23 mouse cellular contexts compared by ENCODE assay signal in the genomic region with DNA sequence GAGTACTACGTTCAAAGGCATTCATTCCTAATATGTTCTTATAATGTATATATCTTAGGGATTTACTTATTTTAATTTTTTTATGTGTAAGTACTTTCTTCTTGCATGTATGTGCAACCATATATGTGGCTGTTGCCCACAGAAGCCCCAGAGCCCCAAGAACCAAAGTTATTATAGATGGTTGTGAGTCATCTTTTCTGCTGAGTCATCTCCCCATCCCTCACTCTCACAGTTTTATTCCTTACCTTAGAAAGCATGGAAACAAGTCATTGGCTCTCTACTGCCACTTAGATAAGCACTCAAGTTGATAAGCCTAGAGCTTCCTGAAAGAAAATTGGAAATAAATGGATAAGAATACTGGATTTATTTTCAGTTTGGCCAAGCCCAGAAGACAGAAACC. TPM values are rescaled to one million over a fixed set of nuclear protein-coding genes. Genes with fewer than 3 reads are reported as not detected.
DNase-seq lines count a peak whose midpoint lies in the region; ATAC-seq and TF ChIP-seq lines count a peak whose summit lies in the region.
"Had no signal": no experiment of that assay in that cellular context is flagged by ENCODE, and none has a peak within 500 bp of the region (broad histone marks: within the 10 kb centered on the region; RNA-seq: fewer than 3 reads in every experiment).

No protein-coding gene starts in this region.

- dilution Hi-C loops in CH12.LX (cut with MboI; ENCODE audit: extremely low pct_ligation_motif_present, extremely low pct_unique_long_range_greater_than_20kb, low sequenced_read_pairs), result no loop called here

- H3K4me2 ChIP-seq in CH12.LX (ENCODE audit: insufficient read depth, low read depth, poor library complexity, severe bottlenecking), result no peak overlapping the region
- no peak overlapping the region for H3K4me2 ChIP-seq in stomach, postnatal 0 days (replicated peaks; ENCODE audit: low read depth)
- H3K4me2 ChIP-seq in kidney, embryonic 15.5 days, result no peak overlapping the region
- H3K4me2 ChIP-seq: forebrain, embryonic 13.5 days; heart, embryonic 11.5 days; hindbrain, embryonic 12.5 days; hindbrain, embryonic 15.5 days had no signal

- no peak for TF ChIP-seq POLR2A in CH12.LX (IDR thresholded peaks at IDR 0.05; ENCODE audit: low read depth, low read length)

- in situ Hi-C loops in CH12.LX (cut with MboI; ENCODE audit: low pct_ligation_motif_present, low pct_unique_long_range_greater_than_20kb, low sequenced_read_pairs), result no loop called here

- no peaks in the 10 kb centered on the region for H3K79me2 ChIP-seq in CH12.LX (replicated peaks; ENCODE audit: control insufficient read depth, extremely low read depth, insufficient read depth, poor library complexity, severe bottlenecking)

- TF ChIP-seq RAD21 in CH12.LX (IDR thresholded peaks at IDR 0.05; ENCODE audit: low read depth, low read length), result no peak

- H3K9ac ChIP-seq in CH12.LX (ENCODE audit: insufficient read depth, low read depth), result no peak overlapping the region
- no peak overlapping the region for H3K9ac ChIP-seq in stomach, postnatal 0 days (ENCODE audit: low read length)
- no peak overlapping the region for H3K9ac ChIP-seq in kidney, embryonic 15.5 days
- H3K9ac ChIP-seq: forebrain, embryonic 13.5 days; hindbrain, embryonic 12.5 days; hindbrain, embryonic 15.5 days had no signal

- H3K9me3 ChIP-seq in CH12.LX (replicated peaks; ENCODE audit: low read length), result no peaks in the 10 kb centered on the region
- H3K9me3 ChIP-seq in stomach, postnatal 0 days (ENCODE audit: control insufficient read depth, low read length), result no peaks in the 10 kb centered on the region
- H3K9me3 ChIP-seq in kidney, embryonic 15.5 days (replicated peaks), result no peaks in the 10 kb centered on the region
- H3K9me3 ChIP-seq: forebrain, embryonic 10.5 days; forebrain, embryonic 13.5 days; hindbrain, embryonic 12.5 days; hindbrain, embryonic 15.5 days had no signal

- no peaks in the 10 kb centered on the region for H3K36me3 ChIP-seq in CH12.LX (replicated peaks in 1 of 2; ENCODE audit: control insufficient read depth in 1 of 2, insufficient read depth in 1 of 2, low read length in 1 of 2)
- no peaks in the 10 kb centered on the region for H3K36me3 ChIP-seq in stomach, postnatal 0 days (ENCODE audit: control insufficient read depth, insufficient read depth, low read length)
- H3K36me3 ChIP-seq in kidney, embryonic 15.5 days, result no peaks in the 10 kb centered on the region
- H3K36me3 ChIP-seq: forebrain, embryonic 10.5 days; hindbrain, embryonic 12.5 days; hindbrain, embryonic 15.5 days had no signal

- ATAC-seq in stomach, postnatal 0 days (ENCODE audit: low FRiP score, low TSS enrichment), result no peak
- no peak for ATAC-seq in kidney, embryonic 15.5 days (replicated peaks; ENCODE audit: low FRiP score)
- ATAC-seq: forebrain, embryonic 13.5 days; forebrain, embryonic 16.5 days; intestine, postnatal 0 days had no signal

- 84% methylated on average over 1 of the region's 1 CpGs for WGBS in stomach, postnatal 0 days
- 91% methylated on average over 1 of the region's 1 CpGs for WGBS in kidney, embryonic 15.5 days

- peaks cover 0 to 7% of the 10 kb centered on the region in 2 experiments; a peak in 1 of 4 replicates for H3K4me1 ChIP-seq in CH12.LX (ENCODE audit: control insufficient read depth in 1 of 2, insufficient read depth in 2 of 2)
- no peaks in the 10 kb centered on the region for H3K4me1 ChIP-seq in stomach, postnatal 0 days (replicated peaks; ENCODE audit: control insufficient read depth, insufficient read depth)
- H3K4me1 ChIP-seq in kidney, embryonic 15.5 days, result no peaks in the 10 kb centered on the region
- H3K4me1 ChIP-seq: forebrain, embryonic 10.5 days; forebrain, embryonic 13.5 days; hindbrain, embryonic 12.5 days; hindbrain, embryonic 15.5 days had no signal

- no peak overlapping the region for H3K4me3 ChIP-seq in CH12.LX (replicated peaks in 1 of 3; ENCODE audit: low read depth in 2 of 3, low read length in 2 of 3, poor library complexity in 1 of 3)
- H3K4me3 ChIP-seq in stomach, postnatal 0 days (ENCODE audit: low read depth, low read length), result no peak overlapping the region
- H3K4me3 ChIP-seq in kidney, embryonic 15.5 days (replicated peaks), result no peak overlapping the region
- H3K4me3 ChIP-seq: forebrain, embryonic 10.5 days; forebrain, embryonic 13.5 days; hindbrain, embryonic 12.5 days; hindbrain, embryonic 15.5 days had no signal

- H3K27ac ChIP-seq in CH12.LX (ENCODE audit: insufficient read depth, low read depth), result no peak overlapping the region
- no peak overlapping the region for H3K27ac ChIP-seq in stomach, postnatal 0 days (replicated peaks)
- no peak overlapping the region for H3K27ac ChIP-seq in kidney, embryonic 15.5 days
- H3K27ac ChIP-seq: forebrain, embryonic 10.5 days; forebrain, embryonic 13.5 days; hindbrain, embryonic 12.5 days; hindbrain, embryonic 15.5 days had no signal

- peak; percentile 59 for DNase-seq in 3T3-L1 (ENCODE audit: low read depth, low spot score)
- peak; percentile 12 for DNase-seq in CH12.LX (ENCODE audit: extremely low read depth)
- DNase-seq in MEL-GATA-1-ER (ENCODE audit: extremely low read depth, low read depth), result peak; percentile 1
- peak; percentile 2 for DNase-seq in c-Kit-positive CD71-positive TER-119-positive erythroid progenitor cells, embryonic 14.5 days (ENCODE audit: low spot score)
- DNase-seq in thymus, postnatal 4 days, result no peak
- DNase-seq in stomach, postnatal 0 days (ENCODE audit: low spot score), result no peak
- DNase-seq: adrenal gland, adult 2 months; adrenal gland, postnatal 14 days; cerebellum, adult 11 months; cerebellum, adult 2 months; cerebellum, postnatal 14 days; gastrocnemius, postnatal 10 days; gastrocnemius, postnatal 36 days had no signal

- H3K27me3 ChIP-seq in CH12.LX (replicated peaks), result no peaks in the 10 kb centered on the region
- no peaks in the 10 kb centered on the region for H3K27me3 ChIP-seq in stomach, postnatal 0 days (ENCODE audit: control insufficient read depth, insufficient read depth, low read length)
- H3K27me3 ChIP-seq in kidney, embryonic 15.5 days, result no peaks in the 10 kb centered on the region
- H3K27me3 ChIP-seq: forebrain, embryonic 13.5 days; hindbrain, embryonic 12.5 days; hindbrain, embryonic 15.5 days had no signal

- no peak for TF ChIP-seq EP300 in CH12.LX (IDR thresholded peaks at IDR 0.05; ENCODE audit: low read length)
- no peak for TF ChIP-seq EP300 in stomach, postnatal 0 days (optimal IDR thresholded peaks at IDR 0.05)

- no peak for TF ChIP-seq CTCF in CH12.LX (conservative IDR thresholded peaks at IDR 0.05 in 1 of 2, IDR thresholded peaks at IDR 0.05 in 1 of 2; ENCODE audit: low read depth in 2 of 2, low read length in 2 of 2)
- TF ChIP-seq CTCF in stomach, postnatal 0 days (IDR thresholded peaks at IDR 0.05; ENCODE audit: low read depth), result no peak

TF ChIP-seq in CH12.LX, 34 proteins besides CTCF, POLR2A, EP300 and RAD21:
- TF ChIP-seq MAFK (IDR thresholded peaks at IDR 0.05; ENCODE audit: insufficient replicate concordance, low read length), result peak; percentile 84
- no peak for TF ChIP-seq E2F4 (IDR thresholded peaks at IDR 0.05; ENCODE audit: insufficient replicate concordance, low read depth, low read length)
- no peak for TF ChIP-seq KAT2A (IDR thresholded peaks at IDR 0.05; ENCODE audit: insufficient replicate concordance, low read length)
- TF ChIP-seq ZNF384 (IDR thresholded peaks at IDR 0.05; ENCODE audit: low read depth, low read length), result no peak
- no peak for TF ChIP-seq MXI1 (IDR thresholded peaks at IDR 0.05; ENCODE audit: low read depth, low read length)
- TF ChIP-seq NRF1 (IDR thresholded peaks at IDR 0.05; ENCODE audit: low read depth, low read length), result no peak
- TF ChIP-seq ZMIZ1 (IDR thresholded peaks at IDR 0.05; ENCODE audit: low read depth, low read length), result no peak
TF ChIP-seq in CH12.LX: peak in this region for 1.

RNA-seq across cellular contexts. Expression of a gene that starts 40.0 kb away (rescaled TPM):
- total RNA-seq in CH12.LX (2012; rRNA removed) (not detected in 2 replicates), CH12.LX (2014; rRNA removed) (not detected in 2 replicates)
- polyA plus RNA-seq in CH12.LX (2012; ENCODE audit: insufficient read length, low read depth), result not detected in 2 replicates
- 4.2 and 4.6 TPM in 2 replicates for polyA plus RNA-seq in stomach, postnatal 0 days (2015; fragmentation: Nextera tagmentation; extraction: Ambion mirVana)
- 1.9 and 2.0 TPM in 2 replicates for polyA plus RNA-seq in kidney, embryonic 15.5 days (2015; fragmentation: Nextera tagmentation; extraction: Ambion mirVana)
- total RNA-seq: granulocyte monocyte progenitor cell, adult 5-6 weeks; hematopoietic stem cell, adult 5-6 weeks had no signal

Comparison
In these comparisons a context has a peak if more than half of its experiments do, and no peak if none do; other contexts are left out.
1. DNase-seq: peak in 3T3-L1 (single experiment), CH12.LX (single experiment), MEL-GATA-1-ER (single experiment) and c-Kit-positive CD71-positive TER-119-positive erythroid progenitor cells, embryonic 14.5 days (single experiment); none in thymus, postnatal 4 days (single experiment) and stomach, postnatal 0 days (single experiment).